Mouse (Mus musculus) CD4-positive naive resting alpha-beta T cell, adult 76 days (primary cell): ENCODE measurements around the gene Cfap161. TPM values are rescaled to one million over a fixed set of nuclear protein-coding genes. Genes with fewer than 3 reads are reported as not detected.

Source experiments
- total RNA-seq: library from RNA; stranded (reverse); gene quantifications from one replicate; pipeline ENCODE4 v1.2.4, GENCODE M21; 2023

Cfap161 gene
- not detected for total RNA-seq

GRCm38 (mm10) chr7:83794705-83795104, at the start of gene Cfap161:
TSS of gene Cfap161 (minus strand) at chr7:83794880.

GRCm38 (mm10) chr7:83745413-83746106, 49.1 kb downstream of the Cfap161 start, which contains the start of gene Il16:
TSS of gene Il16 (minus strand) at chr7:83745726.

Other genes with a start within 250 kb of the Cfap161 start
- gene Tmc3, start 210.0 kb downstream of the Cfap161 start, total RNA-seq = 0.53 TPM
- 19.5 TPM for gene Stard5, start 162.9 kb downstream of the Cfap161 start, total RNA-seq
- 258 TPM for gene Il16, start 49.2 kb downstream of the Cfap161 start, total RNA-seq
- gene Tlnrd1, start 89.4 kb upstream of the Cfap161 start, total RNA-seq = 6.4 TPM
- gene Mesd, start 89.6 kb upstream of the Cfap161 start, total RNA-seq = 24.5 TPM